Mouse (Mus musculus): ENCODE data around the gene Dusp16.

DNA sequence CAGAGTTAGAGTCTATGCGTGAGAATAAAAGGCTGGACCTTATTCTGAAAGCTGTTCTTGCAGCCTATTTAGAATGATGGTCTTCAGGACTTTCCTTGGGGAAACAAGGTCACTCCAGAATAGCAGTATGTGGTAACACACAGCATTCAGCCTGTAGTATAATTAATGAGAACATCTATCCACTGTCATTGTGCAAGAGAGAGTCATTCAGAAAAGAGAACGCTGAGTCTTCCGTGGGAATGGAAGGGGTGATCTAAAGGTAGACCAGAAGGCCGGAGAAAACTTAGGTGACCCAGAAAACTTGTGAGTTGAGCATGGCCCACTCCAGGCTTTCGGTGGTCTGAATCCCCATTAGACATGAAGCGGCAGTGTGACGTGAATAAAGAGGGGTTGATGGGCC is 90.2 kb downstream of the Dusp16 start:
- TF ChIP-seq TAL1 (IDR thresholded peaks at IDR 0.05; ENCODE audit: low read length), result no peak
- no peak for TF ChIP-seq GATA1 (IDR thresholded peaks at IDR 0.05; ENCODE audit: low read length)

Data from erythroblast, embryonic 14.5 days (primary cell).